In the genomic region with DNA sequence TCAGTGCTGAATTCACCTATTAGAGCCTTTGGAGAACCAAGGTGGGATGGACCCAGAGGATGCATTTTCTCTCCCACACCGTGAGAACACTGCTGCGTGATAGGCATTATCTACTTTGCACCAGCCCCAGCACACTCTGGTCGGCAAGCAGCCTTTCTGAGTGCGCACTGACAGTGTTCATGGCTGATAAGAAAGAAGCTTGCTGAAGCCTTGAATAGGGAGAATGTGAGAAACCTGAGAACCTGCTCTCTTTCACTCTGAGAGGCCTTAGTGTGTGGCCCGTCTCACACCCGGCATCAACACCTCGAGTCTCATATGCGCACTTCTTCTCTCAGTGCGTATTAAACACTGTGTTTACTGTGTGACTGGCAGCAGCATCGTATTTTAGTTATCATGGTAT, we compare ENCODE assay signal across 18 mouse cellular contexts. TPM values are rescaled to one million over a fixed set of nuclear protein-coding genes. Genes with fewer than 3 reads are reported as not detected.
DNase-seq lines count a peak whose midpoint lies in the region; ATAC-seq lines count a peak whose summit lies in the region.
"Had no signal": no experiment of that assay in that cellular context is flagged by ENCODE, and none has a peak within 500 bp of the region (broad histone marks: within the 10 kb centered on the region; RNA-seq: fewer than 3 reads in every experiment).

No protein-coding gene starts in this region.

- intact Hi-C loops in heart, postnatal 10 days (cut with DNase I), result no loop called here

- WGBS in heart, embryonic 12.5 days, result 16% methylated on average over 10 of the region's 10 CpGs
- WGBS in forebrain, embryonic 16.5 days, result 78% methylated on average over 10 of the region's 10 CpGs

- peak overlapping the region; percentile 3; the same call in 1 of the 2 replicates for H3K4me2 ChIP-seq in heart, embryonic 12.5 days
- no peak overlapping the region for H3K4me2 ChIP-seq in forebrain, embryonic 16.5 days (ENCODE audit: low read length)
- H3K4me2 ChIP-seq: forebrain, embryonic 15.5 days had no signal

- peak; percentile 92 for ATAC-seq in heart, embryonic 12.5 days (ENCODE audit: insufficient number of reproducible peaks, low FRiP score)
- no peak for ATAC-seq in monocyte, adult 5-6 weeks (replicated peaks; ENCODE audit: insufficient number of reproducible peaks, low FRiP score, low TSS enrichment, poor library complexity, severe bottlenecking)
- ATAC-seq in forebrain, embryonic 16.5 days, result no peak
- ATAC-seq: forebrain, embryonic 15.5 days; Patski had no signal

- DNase-seq in heart, postnatal 10 days, result no peak
- peak; percentile 74 for DNase-seq in c-Kit-negative CD71-positive TER-119-positive erythroid progenitor cells, embryonic 14.5 days (ENCODE audit: low read depth, low spot score)
- peak; percentile 91 for DNase-seq in liver
- DNase-seq in spleen, postnatal 36 days (ENCODE audit: low spot score in 2 of 2), result peak; percentile 57 to 81
- DNase-seq in layer of hippocampus, adult 18-20 months (ENCODE audit: low spot score in 2 of 2), result no peak
- DNase-seq: adrenal gland, postnatal 14 days; B cell, adult 2 months; cerebellum, postnatal 36 days; left cerebral cortex, postnatal 4 days; lung, postnatal 36 days; right cerebral cortex, adult 18-20 months; thymus, postnatal 14 days had no signal

- H3K27ac ChIP-seq in heart, embryonic 12.5 days (ENCODE audit: poor library complexity, severe bottlenecking), result peak overlapping the region; percentile 37; the same call in 1 of the 2 replicates
- H3K27ac ChIP-seq in forebrain, embryonic 16.5 days (ENCODE audit: low read length), result no peak overlapping the region
- H3K27ac ChIP-seq: forebrain, embryonic 15.5 days had no signal

- H3K9ac ChIP-seq in heart, embryonic 12.5 days, result no peak overlapping the region
- no peak overlapping the region for H3K9ac ChIP-seq in forebrain, embryonic 16.5 days (replicated peaks; ENCODE audit: low read depth, low read length)
- H3K9ac ChIP-seq: forebrain, embryonic 15.5 days had no signal

- H3K4me1 ChIP-seq in heart, embryonic 12.5 days (replicated peaks), result peaks cover 10% of the 10 kb centered on the region
- no peaks in the 10 kb centered on the region for H3K4me1 ChIP-seq in forebrain, embryonic 16.5 days (replicated peaks; ENCODE audit: control insufficient read depth, insufficient read depth, low read length)
- H3K4me1 ChIP-seq: forebrain, embryonic 15.5 days had no signal

- H3K27me3 ChIP-seq in heart, embryonic 12.5 days (replicated peaks), result peaks cover 4% of the 10 kb centered on the region; the same call in 1 of the 2 replicates
- H3K27me3 ChIP-seq in forebrain, embryonic 16.5 days (replicated peaks; ENCODE audit: control insufficient read depth, insufficient read depth, low read length), result no peaks in the 10 kb centered on the region
- H3K27me3 ChIP-seq: forebrain, embryonic 15.5 days had no signal

- no peaks in the 10 kb centered on the region for H3K9me3 ChIP-seq in heart, embryonic 12.5 days (replicated peaks)
- H3K9me3 ChIP-seq in forebrain, embryonic 16.5 days (ENCODE audit: control insufficient read depth, low read length), result no peaks in the 10 kb centered on the region
- H3K9me3 ChIP-seq: forebrain, embryonic 15.5 days had no signal

- no peaks in the 10 kb centered on the region for H3K36me3 ChIP-seq in heart, embryonic 12.5 days
- H3K36me3 ChIP-seq in forebrain, embryonic 16.5 days (ENCODE audit: control insufficient read depth, insufficient read depth), result no peaks in the 10 kb centered on the region
- H3K36me3 ChIP-seq: forebrain, embryonic 15.5 days had no signal

- H3K4me3 ChIP-seq in heart, embryonic 12.5 days, result no peak overlapping the region
- H3K4me3 ChIP-seq in forebrain, embryonic 16.5 days (replicated peaks; ENCODE audit: low read length), result no peak overlapping the region
- H3K4me3 ChIP-seq: forebrain, embryonic 15.5 days had no signal

RNA-seq across cellular contexts. Expression of a gene that starts 7.6 kb away (rescaled TPM):
- 36.1 and 37.2 TPM in 2 replicates for polyA plus RNA-seq in heart, embryonic 12.5 days (2016; fragmentation: Nextera tagmentation; extraction: Ambion mirVana)
- 10 to 100 TPM; 17.1 to 18.5 TPM for total RNA-seq in heart, postnatal 10 days (2021)
- 1 to 10 TPM; 5.2 to 6.0 TPM for total RNA-seq in layer of hippocampus, adult 18-20 months (2021)
- 842 to 930 TPM (median 888 TPM) in 3 replicates for total RNA-seq in monocyte, adult 5-6 weeks (2017)
- 11.7 and 14.5 TPM in 2 replicates for polyA plus RNA-seq in forebrain, embryonic 16.5 days (2015; fragmentation: Nextera tagmentation; extraction: Ambion mirVana)

RNA-seq across cellular contexts. Expression of a gene that starts 7.8 kb away (rescaled TPM):
- polyA plus RNA-seq in heart, embryonic 12.5 days (2016; fragmentation: Nextera tagmentation; extraction: Ambion mirVana), result not detected in 2 replicates
- total RNA-seq in heart, postnatal 10 days (2021), result not detected
- total RNA-seq in layer of hippocampus, adult 18-20 months (2021), result not detected
- 0.19 to 0.64 TPM (median 0.49 TPM) in 3 replicates for total RNA-seq in monocyte, adult 5-6 weeks (2017)
- polyA plus RNA-seq in forebrain, embryonic 16.5 days (2015; fragmentation: Nextera tagmentation; extraction: Ambion mirVana), result not detected in 2 replicates
- total RNA-seq: adrenal gland, postnatal 14 days; left cerebral cortex, postnatal 4 days had no signal
- polyA plus RNA-seq: forebrain, embryonic 15.5 days; large intestine, adult 2 months; Patski had no signal

Comparison
In these comparisons a context has a peak if more than half of its experiments do, and no peak if none do; other contexts are left out.
1. DNase-seq: peak in c-Kit-negative CD71-positive TER-119-positive erythroid progenitor cells, embryonic 14.5 days (single experiment), liver (single experiment) and spleen, postnatal 36 days (2 of 2); none in heart, postnatal 10 days (0 of 2) and layer of hippocampus, adult 18-20 months (0 of 2).
2. RNA of a gene that starts 7.6 kb away (total RNA-seq): 842 to 930 TPM in monocyte, adult 5-6 weeks; 17.1 to 18.5 TPM in heart, postnatal 10 days and 5.2 to 6.0 TPM in layer of hippocampus, adult 18-20 months; every median in the first group is over 10 times any median in the second.